Mouse (Mus musculus) thymus, adult 2 months (tissue): ENCODE results near the gene Usp18. TPM values are rescaled to one million over a fixed set of nuclear protein-coding genes. Genes with fewer than 3 reads are reported as not detected.

Experiments
- DNase-seq: peaks from one replicate; pipeline ENCODE4 v3.0.0; 2021
- H3K27ac ChIP-seq: fragments of 200-500 bp; 2 replicates; pipeline ENCODE4 v1.5.1; 2012; ENCODE audit warnings: low read length, control low read depth; ENCODE audit not compliant: control insufficient read depth, insufficient read depth
- H3K27me3 ChIP-seq: fragments of 200-500 bp; 2 replicates; pipeline ENCODE4 v1.6.1; 2012; ENCODE audit warnings: mild to moderate bottlenecking, low read length, moderate library complexity, mixed read lengths; ENCODE audit not compliant: control insufficient read depth, insufficient read depth
- H3K36me3 ChIP-seq: fragments of 200-500 bp; 2 replicates; pipeline ENCODE4 v1.6.1; 2012; ENCODE audit warnings: mild to moderate bottlenecking, low read length, moderate library complexity; ENCODE audit not compliant: control insufficient read depth, insufficient read depth
- H3K4me1 ChIP-seq: fragments of 200-500 bp; replicated peaks from 2 replicates; pipeline ENCODE4 v1.6.1; 2012; ENCODE audit warnings: low read length; ENCODE audit not compliant: control insufficient read depth, insufficient read depth
- H3K4me3 ChIP-seq: fragments of 200-500 bp; 2 replicates; pipeline ENCODE4 v1.5.1; 2012; ENCODE audit warnings: mild to moderate bottlenecking, low read length, control low read depth, moderate library complexity; ENCODE audit not compliant: control insufficient read depth, insufficient read depth
- CTCF ChIP-seq: fragments of 200-500 bp; IDR thresholded peaks from 2 replicates; pipeline ENCODE4 v1.5.1; 2012; ENCODE audit warnings: mild to moderate bottlenecking, control low read depth, low read length, moderate library complexity, borderline replicate concordance; ENCODE audit not compliant: control insufficient read depth, poor library complexity, insufficient read depth; ENCODE audit errors: extremely low read depth
- POLR2A ChIP-seq: fragments of 200-500 bp; IDR thresholded peaks from 2 replicates; pipeline ENCODE4 v1.6.1; 2012; ENCODE audit warnings: mild to moderate bottlenecking, low read length, control low read depth, moderate library complexity; ENCODE audit not compliant: control insufficient read depth, poor library complexity, insufficient read depth; ENCODE audit errors: extremely low read depth
- WGBS: fragments of 180-500 bp; shearing (Covaris S2); methylation state at CpG from one replicate; pipeline ENCODE4 v1.1.7; 2018; 5-methylcytosine and 5-hydroxymethylcytosine counted together
- polyA plus RNA-seq: library from polyadenylated mRNA; depleted of rRNA; stranded (reverse); fragments of >200 nt; gene quantifications from 2 replicates; pipeline ENCODE4 v1.2.3, GENCODE M21; 2012; rRNA removed

The Usp18 gene
- polyA plus RNA-seq, 1 experiment, result 43.4 TPM

DNA sequence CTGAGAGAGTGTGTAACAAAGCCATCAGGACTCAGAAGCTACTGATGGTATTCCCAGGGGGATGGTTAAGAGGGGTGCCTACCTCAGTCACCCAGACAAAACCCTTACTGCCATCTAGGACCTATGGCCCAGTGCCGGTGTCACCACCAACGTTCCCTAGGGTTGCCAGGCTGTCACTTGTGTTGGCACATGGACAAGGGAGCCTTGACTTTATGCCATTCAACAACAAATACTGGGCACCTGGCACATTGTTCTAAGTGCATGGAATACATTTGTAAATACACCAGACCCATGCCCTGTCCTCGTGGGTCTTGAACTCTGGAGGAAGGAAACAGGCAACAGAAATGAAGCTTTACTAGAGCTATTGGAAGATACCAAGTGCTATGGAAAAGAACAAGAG is 59.9 kb downstream of the Usp18 start:
- no peaks in the 10 kb centered on the region for H3K36me3 ChIP-seq
- TF ChIP-seq CTCF (no peak), POLR2A (no peak)
- H3K27me3 ChIP-seq, result no peaks in the 10 kb centered on the region
- H3K4me3 ChIP-seq, result no peak overlapping the region
- H3K4me1 ChIP-seq, result no peaks in the 10 kb centered on the region
- 83% methylated on average over 3 of the region's 3 CpGs for whole genome bisulfite sequencing
- no peak overlapping the region for H3K27ac ChIP-seq
- DNase-seq, result no peak

DNA sequence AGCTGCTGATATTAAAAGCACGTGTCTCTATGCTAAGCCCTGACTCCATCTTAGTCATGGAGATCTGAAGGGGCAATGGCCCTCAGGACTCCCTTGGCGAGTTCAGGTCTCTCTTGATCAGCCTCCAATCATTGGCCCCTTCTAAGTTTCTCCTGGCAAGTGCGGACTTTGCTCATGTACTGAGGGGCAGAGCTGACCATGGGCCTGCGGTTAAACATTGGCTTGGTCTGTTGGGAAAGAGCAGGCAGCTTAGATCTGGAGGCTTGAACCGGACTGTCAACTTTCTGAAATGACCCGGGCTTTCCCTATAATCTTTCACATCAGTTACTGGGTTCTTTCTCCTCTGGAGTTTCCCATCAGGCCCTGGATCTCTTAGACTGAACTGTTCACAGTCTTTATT is 65.3 kb downstream of the Usp18 start:
- Histone ChIP-seq H3K4me1 (no peaks in the 10 kb centered on the region), H3K27me3 (no peaks in the 10 kb centered on the region), H3K36me3 (no peaks in the 10 kb centered on the region), H3K4me3 (no peak overlapping the region), H3K27ac (no peak overlapping the region)
- DNase-seq, result no peak
- 95% methylated on average over 6 of the region's 6 CpGs for WGBS
- TF ChIP-seq CTCF, result no peak
- no peak for TF ChIP-seq POLR2A

DNA sequence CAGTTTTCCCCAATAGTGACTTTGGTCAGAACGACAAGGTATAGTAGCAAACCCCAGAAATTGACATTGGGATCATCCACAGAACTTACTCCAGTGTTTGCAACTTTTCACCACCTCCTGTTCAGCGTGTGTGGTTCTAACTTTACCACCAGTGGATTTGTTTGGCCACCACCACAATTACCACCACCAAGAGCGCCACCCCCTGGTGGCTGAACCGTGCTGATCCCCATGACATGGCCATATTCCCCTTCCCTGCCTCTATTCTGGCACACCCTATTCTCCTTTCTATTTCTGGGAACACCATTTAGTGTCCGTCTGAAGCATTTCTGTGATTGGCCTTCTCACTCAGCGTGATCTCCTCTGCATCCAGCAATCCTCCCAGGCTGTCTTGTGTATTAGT is 73.4 kb downstream of the Usp18 start:
- no peaks in the 10 kb centered on the region for H3K4me1 ChIP-seq
- no peaks in the 10 kb centered on the region for H3K36me3 ChIP-seq
- no peaks in the 10 kb centered on the region for H3K27me3 ChIP-seq
- H3K27ac ChIP-seq, result no peak overlapping the region
- no peak overlapping the region for H3K4me3 ChIP-seq
- DNase-seq, result no peak
- WGBS, result 74% methylated on average over 6 of the region's 6 CpGs
- TF ChIP-seq CTCF, result no peak
- no peak for TF ChIP-seq POLR2A

Other genes with a start within 250 kb of the Usp18 start
- gene Mical3, start 114.9 kb upstream of the Usp18 start, polyA plus RNA-seq, result 16.2 TPM in 2 replicates
- gene Pex26, start 62.2 kb upstream of the Usp18 start, polyA plus RNA-seq, result 29.3 and 31.7 TPM in 2 replicates
- 2.9 and 4.3 TPM in 2 replicates for gene Tuba8, start 35.2 kb upstream of the Usp18 start, polyA plus RNA-seq
- gene Slc6a13, start 54.3 kb downstream of the Usp18 start, polyA plus RNA-seq, result 1.9 and 2.4 TPM in 2 replicates
- 0.43 and 0.70 TPM in 2 replicates for gene Slc6a12, start 97.2 kb downstream of the Usp18 start, polyA plus RNA-seq
- gene Iqsec3, start 227.8 kb downstream of the Usp18 start, polyA plus RNA-seq, result 0.09 and 0.19 TPM in 2 replicates